Mouse (Mus musculus) common myeloid progenitor, adult 5-6 weeks (primary cell): ENCODE results near the gene H2-Q10. TPM values are rescaled to one million over a fixed set of nuclear protein-coding genes. Genes with fewer than 3 reads are reported as not detected.

Source experiments
- ATAC-seq: replicated peaks from 2 replicates; pipeline ENCODE4 v1.8.0; 2016; ENCODE audit warnings: low read depth, mild to moderate bottlenecking, moderate TSS enrichment, inconsistent platforms; ENCODE audit not compliant: poor library complexity, severe bottlenecking
- total RNA-seq: library from RNA; stranded (forward); fragments of 200-1000, 187-1606 nt; gene quantifications from 2 replicates; pipeline ENCODE4 v1.2.3, GENCODE M21; 2017

H2-Q10 gene
- total RNA-seq, 1 experiment from 2014 or later = 0.37 TPM

- no peak for ATAC-seq
Measured at GRCm38 (mm10) chr17:35512916-35513626, 43.2 kb downstream of the H2-Q10 start.

DNA sequence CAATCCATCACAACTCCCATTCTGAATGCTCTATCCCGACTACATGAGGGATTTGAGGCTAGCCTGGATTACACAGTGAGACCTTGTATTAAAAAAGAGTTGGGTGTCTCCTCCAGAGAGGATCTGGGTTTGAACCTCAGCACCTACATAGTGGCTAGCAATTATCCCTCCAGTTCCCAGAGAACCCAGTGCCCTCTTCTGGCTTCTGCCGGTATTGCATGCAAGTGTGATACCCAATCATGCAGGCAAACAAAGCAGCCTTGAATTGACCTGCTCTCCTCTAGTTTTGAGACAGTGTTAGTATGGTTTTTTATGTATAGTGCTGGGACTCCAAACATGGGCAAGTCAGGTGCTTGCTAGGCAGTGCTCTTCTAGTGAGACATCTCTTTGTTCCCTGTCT is 44.0 kb downstream of the H2-Q10 start:
- ATAC-seq = no peak

DNA sequence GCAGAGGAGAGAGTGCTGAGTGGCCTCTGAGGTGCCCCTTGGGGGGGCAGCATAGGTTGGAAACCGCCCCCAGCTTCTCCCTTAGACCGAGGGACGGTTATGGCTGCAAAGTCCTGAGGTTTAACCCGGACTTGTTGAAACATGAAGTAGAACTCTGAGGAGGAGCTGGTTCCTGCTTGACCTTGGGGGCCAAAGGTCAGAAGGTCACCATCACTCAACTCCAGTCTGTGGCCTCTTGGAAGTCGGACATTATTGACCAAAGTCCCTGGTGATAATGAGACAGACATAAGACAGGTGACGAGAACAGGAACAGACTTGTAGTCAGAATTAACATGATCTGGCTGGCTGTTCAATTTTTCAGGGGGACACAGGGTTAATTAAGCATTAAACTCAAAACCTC is 44.9 kb downstream of the H2-Q10 start:
- no peak for ATAC-seq

GRCm38 (mm10) chr17:35515911-35516640 is 46.2 kb downstream of the H2-Q10 start:
- no peak for ATAC-seq

GRCm38 (mm10) chr17:35516652-35517500 is 47.0 kb downstream of the H2-Q10 start, which contains the start of the genes Tcf19 and Cchcr1:
Gene Tcf19, minus strand, starts transcription at chr17:35516824.
Gene Cchcr1, plus strand, starts transcription at chr17:35517100.
- ATAC-seq = peak; percentile 96

DNA sequence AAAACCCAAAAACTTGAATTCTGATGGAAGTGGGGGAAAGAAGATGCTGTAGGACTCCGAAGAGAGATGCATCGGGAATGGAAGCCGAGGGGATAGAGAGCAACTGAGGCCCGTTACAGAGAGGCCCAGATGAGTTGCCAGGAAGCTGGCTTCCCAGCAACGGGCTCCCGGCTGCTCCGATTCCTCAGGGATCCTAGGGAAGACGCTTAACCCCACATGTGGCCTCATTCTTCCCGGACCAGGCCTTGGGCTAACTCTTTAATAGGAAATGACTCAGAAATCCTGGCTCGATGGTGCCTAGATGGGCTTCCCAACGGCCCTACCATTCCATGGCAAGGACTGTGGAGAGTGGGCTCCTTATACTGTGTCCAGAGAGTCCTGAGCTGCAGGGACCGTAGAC is 47.6 kb downstream of the H2-Q10 start:
- no peak for ATAC-seq

Other genes with a start within 250 kb of the H2-Q10 start
- not detected in 2 replicates for gene Gm16181, start 249.3 kb upstream of the H2-Q10 start, total RNA-seq
- 1.6 and 1.8 TPM in 2 replicates for gene Atp6v1g2, start 236.4 kb upstream of the H2-Q10 start, total RNA-seq
- 5.2 and 7.0 TPM in 2 replicates for gene Nfkbil1, start 234.3 kb upstream of the H2-Q10 start, total RNA-seq
- gene Ddx39b, start 228.3 kb upstream of the H2-Q10 start, total RNA-seq = 199 and 218 TPM in 2 replicates
- 427 and 466 TPM in 2 replicates for gene H2-D1, start 207.4 kb upstream of the H2-Q10 start, total RNA-seq
- gene H2-Q1, start 149.7 kb upstream of the H2-Q10 start, total RNA-seq = 0.05 TPM in 1 of 2 replicates, not detected in the other
- gene H2-Q2, start 127.8 kb upstream of the H2-Q10 start, total RNA-seq = not detected in 2 replicates
- 53.3 and 55.3 TPM in 2 replicates for gene H2-Q4, start 90.5 kb upstream of the H2-Q10 start, total RNA-seq
- gene H2-Q6, start 45.2 kb upstream of the H2-Q10 start, total RNA-seq = 78.6 and 82.7 TPM in 2 replicates
- 68.1 and 79.8 TPM in 2 replicates for gene H2-Q7, start 30.9 kb upstream of the H2-Q10 start, total RNA-seq
- gene Pou5f1, start 35.9 kb downstream of the H2-Q10 start, total RNA-seq = not detected in 2 replicates
- gene Tcf19, start 46.7 kb downstream of the H2-Q10 start, total RNA-seq = 10.5 and 10.9 TPM in 2 replicates
- gene Cchcr1, start 47.0 kb downstream of the H2-Q10 start, total RNA-seq = 9.5 and 11.2 TPM in 2 replicates
- not detected in 2 replicates for gene Psors1c2, start 63.1 kb downstream of the H2-Q10 start, total RNA-seq
- not detected in 2 replicates for gene Cdsn, start 82.0 kb downstream of the H2-Q10 start, total RNA-seq
- not detected in 2 replicates for gene 2300002M23Rik, start 97.4 kb downstream of the H2-Q10 start, total RNA-seq
- not detected in 2 replicates for gene Sfta2, start 131.5 kb downstream of the H2-Q10 start, total RNA-seq
- not detected in 2 replicates for gene Gm9573, start 156.5 kb downstream of the H2-Q10 start, total RNA-seq
- gene Mucl3, start 173.6 kb downstream of the H2-Q10 start, total RNA-seq = not detected in 2 replicates
- 13.2 and 44.4 TPM in 2 replicates for gene Vars2, start 197.5 kb downstream of the H2-Q10 start, total RNA-seq
- gene Gtf2h4, start 203.7 kb downstream of the H2-Q10 start, total RNA-seq = 16.5 and 23.3 TPM in 2 replicates
- gene Ddr1, start 234.5 kb downstream of the H2-Q10 start, total RNA-seq = not detected in 2 replicates